Mouse (Mus musculus) cerebellum, postnatal 25 days (tissue): ENCODE results near the gene Tmc1.

ENCODE experiments used
- DNase-seq, 2 experiments: peaks; one replicate each; pipeline ENCODE4 v3.0.0; 2021; ENCODE audit warnings: mixed read lengths in 2 of 2

Tmc1 gene

GRCm38 (mm10) chr19:20953874-20954273 lies at the start of gene Tmc1:
Gene Tmc1 (minus strand): TSS chr19:20954202.
- DNase-seq = no peak

GRCm38 (mm10) chr19:21001552-21001951 lies 47.5 kb upstream of the Tmc1 start:
- DNase-seq = peak; percentile 8 to 49

- no peak for DNase-seq
Measured at GRCm38 (mm10) chr19:20979244-20979643, 25.2 kb upstream of the Tmc1 start.

- no peak for DNase-seq
Measured at GRCm38 (mm10) chr19:20978148-20978547, 24.1 kb upstream of the Tmc1 start.

GRCm38 (mm10) chr19:20971926-20972325 lies 17.9 kb upstream of the Tmc1 start:
- DNase-seq = no peak

GRCm38 (mm10) chr19:20954815-20955214 lies 813 bp upstream of the Tmc1 start:
- peak; percentile 12 to 27 for DNase-seq

- DNase-seq = no peak
Measured at GRCm38 (mm10) chr19:20944446-20944845, 9.6 kb downstream of the Tmc1 start.

- no peak for DNase-seq
Measured at GRCm38 (mm10) chr19:20924282-20924681, 29.7 kb downstream of the Tmc1 start.

GRCm38 (mm10) chr19:20923336-20924211 lies 30.4 kb downstream of the Tmc1 start:
- DNase-seq = no peak

GRCm38 (mm10) chr19:20918241-20918640 lies 35.8 kb downstream of the Tmc1 start:
- DNase-seq = no peak

- no peak for DNase-seq
Measured at GRCm38 (mm10) chr19:20915151-20915550, 38.9 kb downstream of the Tmc1 start.

- DNase-seq = no peak
Measured at GRCm38 (mm10) chr19:20910356-20910755, 43.6 kb downstream of the Tmc1 start.

- no peak for DNase-seq
Measured at GRCm38 (mm10) chr19:20881205-20881604, 72.8 kb downstream of the Tmc1 start.

- DNase-seq = no peak
Measured at GRCm38 (mm10) chr19:20875881-20876280, 78.1 kb downstream of the Tmc1 start.

- DNase-seq = no peak
Measured at GRCm38 (mm10) chr19:20861779-20862178, 92.2 kb downstream of the Tmc1 start.

- no peak for DNase-seq
Measured at GRCm38 (mm10) chr19:20860270-20860669, 93.7 kb downstream of the Tmc1 start.

- DNase-seq = no peak
Measured at GRCm38 (mm10) chr19:20857819-20858218, 96.2 kb downstream of the Tmc1 start.

GRCm38 (mm10) chr19:20848906-20849305 lies 105.1 kb downstream of the Tmc1 start:
- no peak for DNase-seq

GRCm38 (mm10) chr19:20847476-20848073 lies 106.4 kb downstream of the Tmc1 start:
- no peak for DNase-seq

GRCm38 (mm10) chr19:20837422-20837821 lies 116.6 kb downstream of the Tmc1 start:
- DNase-seq = no peak

- DNase-seq = no peak
Measured at GRCm38 (mm10) chr19:20836055-20836845, 117.8 kb downstream of the Tmc1 start.

GRCm38 (mm10) chr19:20834895-20835294 lies 119.1 kb downstream of the Tmc1 start:
- no peak for DNase-seq

- no peak for DNase-seq
Measured at GRCm38 (mm10) chr19:20799460-20799859, 154.5 kb downstream of the Tmc1 start.
